Mouse (Mus musculus) liver, embryonic 12.5 days (tissue): ENCODE results near the gene Sh3pxd2b. TPM values are rescaled to one million over a fixed set of nuclear protein-coding genes. Genes with fewer than 3 reads are reported as not detected.

Experiments
- polyA plus RNA-seq: library from polyadenylated mRNA; unstranded; fragments of >200 nt; fragmentation: Nextera tagmentation; extraction: Ambion mirVana; gene quantifications from 2 replicates; pipeline ENCODE4 v1.2.1, GENCODE M21; 2016

The Sh3pxd2b gene
- polyA plus RNA-seq, 1 experiment from 2014 or later = 2.6 TPM

Other genes starting within 250 kb of the Sh3pxd2b start
- gene Il9r, start 147.5 kb upstream of the Sh3pxd2b start, polyA plus RNA-seq = 0.22 and 0.30 TPM in 2 replicates
- 103 TPM in 2 replicates for gene Snrnp25, start 142.4 kb upstream of the Sh3pxd2b start, polyA plus RNA-seq
- 12.0 and 14.1 TPM in 2 replicates for gene Rhbdf1, start 125.5 kb upstream of the Sh3pxd2b start, polyA plus RNA-seq
- 25.7 and 27.2 TPM in 2 replicates for gene Mpg, start 121.3 kb upstream of the Sh3pxd2b start, polyA plus RNA-seq
- gene Nprl3, start 80.1 kb upstream of the Sh3pxd2b start, polyA plus RNA-seq = 34.6 and 39.1 TPM in 2 replicates
- 1,859 and 1,982 TPM in 2 replicates for gene Hba-x, start 71.4 kb upstream of the Sh3pxd2b start, polyA plus RNA-seq
- gene Hba-a1, start 64.3 kb upstream of the Sh3pxd2b start, polyA plus RNA-seq = 52,845 and 54,272 TPM in 2 replicates
- 116 and 122 TPM in 2 replicates for gene Hbq1b, start 60.9 kb upstream of the Sh3pxd2b start, polyA plus RNA-seq
- gene Hba-a2, start 51.3 kb upstream of the Sh3pxd2b start, polyA plus RNA-seq = 121,851 and 123,321 TPM in 2 replicates
- 4.2 and 5.2 TPM in 2 replicates for gene Hbq1a, start 47.8 kb upstream of the Sh3pxd2b start, polyA plus RNA-seq
- gene Ubtd2, start 107.5 kb downstream of the Sh3pxd2b start, polyA plus RNA-seq = 9.6 and 10.0 TPM in 2 replicates
- gene Efcab9, start 184.3 kb downstream of the Sh3pxd2b start, polyA plus RNA-seq = 0.28 and 0.56 TPM in 2 replicates
- 5.7 and 6.0 TPM in 2 replicates for gene Stk10, start 185.5 kb downstream of the Sh3pxd2b start, polyA plus RNA-seq